Mouse (Mus musculus): Measurements from ENCODE around the gene Slc37a2. TPM values are rescaled to one million over a fixed set of nuclear protein-coding genes. Genes with fewer than 3 reads are reported as not detected.

Slc37a2 gene
- polyA plus RNA-seq, 1 experiment from 2014 or later = 2.0 TPM

- no peaks in the 10 kb centered on the region for H3K36me3 ChIP-seq (ENCODE audit: control insufficient read depth, insufficient read depth, low read length)
- WGBS = 93% methylated on average over 9 of the region's 9 CpGs
- H3K4me3 ChIP-seq (ENCODE audit: low read depth, low read length) = no peak overlapping the region
- no peak overlapping the region for H3K27ac ChIP-seq (ENCODE audit: low read depth, low read length)
- no peak overlapping the region for H3K4me2 ChIP-seq (ENCODE audit: low read depth)
- H3K27me3 ChIP-seq (ENCODE audit: control insufficient read depth, insufficient read depth, low read length) = no peaks in the 10 kb centered on the region
- no peak for ATAC-seq (ENCODE audit: insufficient read depth, low FRiP score, low TSS enrichment)
- DNase-seq (ENCODE audit: low spot score) = no peak
- H3K9me3 ChIP-seq (ENCODE audit: control insufficient read depth, low read length) = no peaks in the 10 kb centered on the region
- no peaks in the 10 kb centered on the region for H3K4me1 ChIP-seq (ENCODE audit: control insufficient read depth, insufficient read depth, low read length)
- no peak overlapping the region for H3K9ac ChIP-seq (ENCODE audit: low read length)
Measured at GRCm38 (mm10) chr9:37230486-37231195, 24.9 kb downstream of the Slc37a2 start.

- no peaks in the 10 kb centered on the region for H3K27me3 ChIP-seq (ENCODE audit: control insufficient read depth, insufficient read depth, low read length)
- H3K27ac ChIP-seq (ENCODE audit: low read depth, low read length) = no peak overlapping the region
- ATAC-seq (ENCODE audit: insufficient read depth, low FRiP score, low TSS enrichment) (peak; percentile 72), DNase-seq (ENCODE audit: low spot score) (peak; percentile 58)
- no peak overlapping the region for H3K9ac ChIP-seq (ENCODE audit: low read length)
- WGBS = 0% methylated on average over 1 of the region's 1 CpGs
- no peak overlapping the region for H3K4me2 ChIP-seq (ENCODE audit: low read depth)
- no peaks in the 10 kb centered on the region for H3K36me3 ChIP-seq (ENCODE audit: control insufficient read depth, insufficient read depth, low read length)
- no peaks in the 10 kb centered on the region for H3K4me1 ChIP-seq (ENCODE audit: control insufficient read depth, insufficient read depth, low read length)
- no peak overlapping the region for H3K4me3 ChIP-seq (ENCODE audit: low read depth, low read length)
- no peaks in the 10 kb centered on the region for H3K9me3 ChIP-seq (ENCODE audit: control insufficient read depth, low read length)
Measured at GRCm38 (mm10) chr9:37229880-37230325, 25.6 kb downstream of the Slc37a2 start.

GRCm38 (mm10) chr9:37225581-37225980 is 30.0 kb downstream of the Slc37a2 start:
- Histone ChIP-seq H3K9ac (ENCODE audit: low read length) (no peak overlapping the region), H3K27ac (ENCODE audit: low read depth, low read length) (no peak overlapping the region), H3K4me1 (ENCODE audit: control insufficient read depth, insufficient read depth, low read length) (no peaks in the 10 kb centered on the region), H3K27me3 (ENCODE audit: control insufficient read depth, insufficient read depth, low read length) (no peaks in the 10 kb centered on the region), H3K9me3 (ENCODE audit: control insufficient read depth, low read length) (no peaks in the 10 kb centered on the region), H3K4me3 (ENCODE audit: low read depth, low read length) (no peak overlapping the region), H3K36me3 (ENCODE audit: control insufficient read depth, insufficient read depth, low read length) (no peaks in the 10 kb centered on the region), H3K4me2 (ENCODE audit: low read depth) (no peak overlapping the region)
- ATAC-seq (ENCODE audit: insufficient read depth, low FRiP score, low TSS enrichment) = no peak
- DNase-seq (ENCODE audit: low spot score) = no peak
- 91% methylated on average over 1 of the region's 1 CpGs for WGBS

- Histone ChIP-seq H3K4me3 (ENCODE audit: low read depth, low read length) (no peak overlapping the region), H3K27ac (ENCODE audit: low read depth, low read length) (no peak overlapping the region), H3K4me2 (ENCODE audit: low read depth) (no peak overlapping the region), H3K9ac (ENCODE audit: low read length) (no peak overlapping the region), H3K9me3 (ENCODE audit: control insufficient read depth, low read length) (no peaks in the 10 kb centered on the region), H3K4me1 (ENCODE audit: control insufficient read depth, insufficient read depth, low read length) (no peaks in the 10 kb centered on the region), H3K27me3 (ENCODE audit: control insufficient read depth, insufficient read depth, low read length) (no peaks in the 10 kb centered on the region), H3K36me3 (ENCODE audit: control insufficient read depth, insufficient read depth, low read length) (no peaks in the 10 kb centered on the region)
- ATAC-seq (ENCODE audit: insufficient read depth, low FRiP score, low TSS enrichment) = no peak
- 96% methylated on average over 8 of the region's 8 CpGs for WGBS
- DNase-seq (ENCODE audit: low spot score) = no peak
Measured at GRCm38 (mm10) chr9:37220755-37221154, 34.8 kb downstream of the Slc37a2 start.

GRCm38 (mm10) chr9:37214327-37215060 is 41.0 kb downstream of the Slc37a2 start:
- Histone ChIP-seq H3K9ac (ENCODE audit: low read length) (no peak overlapping the region), H3K4me1 (ENCODE audit: control insufficient read depth, insufficient read depth, low read length) (no peaks in the 10 kb centered on the region), H3K27ac (ENCODE audit: low read depth, low read length) (no peak overlapping the region), H3K4me2 (ENCODE audit: low read depth) (no peak overlapping the region), H3K9me3 (ENCODE audit: control insufficient read depth, low read length) (no peaks in the 10 kb centered on the region), H3K4me3 (ENCODE audit: low read depth, low read length) (no peak overlapping the region), H3K27me3 (ENCODE audit: control insufficient read depth, insufficient read depth, low read length) (no peaks in the 10 kb centered on the region), H3K36me3 (ENCODE audit: control insufficient read depth, insufficient read depth, low read length) (no peaks in the 10 kb centered on the region)
- DNase-seq (ENCODE audit: low spot score) = no peak
- WGBS = 92% methylated on average over 9 of the region's 9 CpGs
- ATAC-seq (ENCODE audit: insufficient read depth, low FRiP score, low TSS enrichment) = no peak

GRCm38 (mm10) chr9:37213060-37213738 is 42.3 kb downstream of the Slc37a2 start:
- H3K4me3 ChIP-seq (ENCODE audit: low read depth, low read length) = no peak overlapping the region
- H3K27ac ChIP-seq (ENCODE audit: low read depth, low read length) = no peak overlapping the region
- ATAC-seq (ENCODE audit: insufficient read depth, low FRiP score, low TSS enrichment) = no peak
- H3K4me2 ChIP-seq (ENCODE audit: low read depth) = no peak overlapping the region
- no peaks in the 10 kb centered on the region for H3K4me1 ChIP-seq (ENCODE audit: control insufficient read depth, insufficient read depth, low read length)
- no peak overlapping the region for H3K9ac ChIP-seq (ENCODE audit: low read length)
- no peaks in the 10 kb centered on the region for H3K36me3 ChIP-seq (ENCODE audit: control insufficient read depth, insufficient read depth, low read length)
- no peak for DNase-seq (ENCODE audit: low spot score)
- no peaks in the 10 kb centered on the region for H3K27me3 ChIP-seq (ENCODE audit: control insufficient read depth, insufficient read depth, low read length)
- H3K9me3 ChIP-seq (ENCODE audit: control insufficient read depth, low read length) = no peaks in the 10 kb centered on the region
- 90% methylated on average over 13 of the region's 13 CpGs for WGBS

GRCm38 (mm10) chr9:37207929-37208411 is 47.6 kb downstream of the Slc37a2 start, which contains the start of gene Tmem218:
Tmem218 (plus strand) TSS chr9:37208223.
- H3K36me3 ChIP-seq (ENCODE audit: control insufficient read depth, insufficient read depth, low read length) = no peaks in the 10 kb centered on the region
- peak; percentile 93 for DNase-seq (ENCODE audit: low spot score)
- WGBS = under 1% methylated on average over 21 of the region's 21 CpGs

GRCm38 (mm10) chr9:37203884-37204283 is 51.7 kb downstream of the Slc37a2 start:
- Histone ChIP-seq H3K9me3 (ENCODE audit: control insufficient read depth, low read length) (no peaks in the 10 kb centered on the region), H3K9ac (ENCODE audit: low read length) (no peak overlapping the region), H3K27ac (ENCODE audit: low read depth, low read length) (no peak overlapping the region), H3K4me1 (ENCODE audit: control insufficient read depth, insufficient read depth, low read length) (0 out of 2 replicates have a peak, but pooled peaks cover 3% of the 10 kb centered on the region), H3K4me2 (ENCODE audit: low read depth) (no peak overlapping the region), H3K4me3 (ENCODE audit: low read depth, low read length) (no peak overlapping the region), H3K36me3 (ENCODE audit: control insufficient read depth, insufficient read depth, low read length) (no peaks in the 10 kb centered on the region), H3K27me3 (ENCODE audit: control insufficient read depth, insufficient read depth, low read length) (no peaks in the 10 kb centered on the region)
- DNase-seq (ENCODE audit: low spot score) = no peak
- no peak for ATAC-seq (ENCODE audit: insufficient read depth, low FRiP score, low TSS enrichment)
- 37% methylated on average over 5 of the region's 5 CpGs for WGBS

More at GRCm38 (mm10) chr9:37207929-37208411, 47.6 kb downstream of the Slc37a2 start, which contains the start of gene Tmem218:
- peak within 1 kb of the TSS; percentile 56 for H3K4me3 ChIP-seq (ENCODE audit: low read depth, low read length)
- ATAC-seq (ENCODE audit: insufficient read depth, low FRiP score, low TSS enrichment) = peak; percentile 100
- H3K4me2 ChIP-seq (ENCODE audit: low read depth) = peak within 1 kb of the TSS; percentile 63
- no peak within 1 kb of the TSS; the same call in 1 of the 2 replicates for H3K27ac ChIP-seq (ENCODE audit: low read depth, low read length)
- H3K9ac ChIP-seq (ENCODE audit: low read length) = peak within 1 kb of the TSS; percentile 61
- H3K27me3 ChIP-seq (ENCODE audit: control insufficient read depth, insufficient read depth, low read length) = no peaks in the 10 kb centered on the region
- H3K4me1 ChIP-seq (ENCODE audit: control insufficient read depth, insufficient read depth, low read length) = 0 out of 2 replicates have a peak, but pooled peaks cover 3% of the 10 kb centered on the region
- no peaks in the 10 kb centered on the region for H3K9me3 ChIP-seq (ENCODE audit: control insufficient read depth, low read length)
